15 mouse cellular contexts compared by ENCODE assay signal in the genomic region with DNA sequence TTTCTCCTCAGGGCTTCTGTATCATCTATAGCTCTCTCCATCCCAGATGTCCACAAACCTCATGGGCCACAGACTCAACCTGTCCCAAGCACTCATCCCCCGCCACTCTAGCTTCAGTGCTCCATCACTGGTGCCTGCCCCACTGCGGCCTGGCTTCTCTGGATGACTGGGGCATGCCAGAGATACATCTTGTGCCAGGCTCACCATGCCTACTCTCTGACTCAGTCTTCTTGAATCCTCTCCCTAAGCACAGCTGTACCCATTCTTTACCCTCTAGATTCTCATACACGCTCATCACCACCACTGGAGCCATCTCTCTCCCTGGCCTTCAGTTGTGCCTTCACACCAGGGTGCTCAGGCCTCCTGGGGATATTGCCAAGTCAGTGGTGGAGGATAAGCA.
"Had no signal": no experiment of that assay in that cellular context is flagged by ENCODE, and none has a peak within 500 bp of the region (broad histone marks: within the 10 kb centered on the region; RNA-seq: fewer than 3 reads in every experiment).

No protein-coding gene starts in this region.

- H3K9ac ChIP-seq: liver, embryonic 13.5 days; midbrain, embryonic 15.5 days; neural tube, embryonic 13.5 days; stomach, embryonic 15.5 days had no signal

- ATAC-seq: midbrain, embryonic 15.5 days had no signal

- H3K4me3 ChIP-seq: left cerebral cortex, adult 2 months; liver, embryonic 13.5 days; megakaryocyte, embryonic 14.5 days; midbrain, embryonic 10.5 days; midbrain, embryonic 15.5 days; neural tube, embryonic 13.5 days; stomach, embryonic 15.5 days had no signal

- H3K27me3 ChIP-seq: liver, embryonic 13.5 days; megakaryocyte, embryonic 14.5 days; midbrain, embryonic 15.5 days; neural tube, embryonic 13.5 days; stomach, embryonic 15.5 days had no signal

- H3K4me2 ChIP-seq: liver, embryonic 13.5 days; midbrain, embryonic 15.5 days; neural tube, embryonic 13.5 days; stomach, embryonic 15.5 days had no signal

- H3K9me3 ChIP-seq: liver, embryonic 13.5 days; megakaryocyte, embryonic 14.5 days; midbrain, embryonic 10.5 days; midbrain, embryonic 15.5 days; neural tube, embryonic 13.5 days; stomach, embryonic 15.5 days had no signal

- H3K27ac ChIP-seq: kidney, postnatal 0 days; left cerebral cortex, adult 2 months; liver, embryonic 13.5 days; midbrain, embryonic 10.5 days; midbrain, embryonic 15.5 days; neural tube, embryonic 13.5 days; stomach, embryonic 15.5 days had no signal

- DNase-seq: layer of hippocampus, postnatal 36 days; liver, embryonic 13.5 days; lung, adult 2 months; lung, postnatal 14 days; lung, postnatal 4 days; retina, postnatal 1 day; right cerebral cortex, postnatal 25 days; spleen, adult 18-20 months had no signal
